Mouse (Mus musculus) hindbrain, embryonic 11.5 days (tissue): Measurements from ENCODE around the gene Klk1b11. TPM values are rescaled to one million over a fixed set of nuclear protein-coding genes. Genes with fewer than 3 reads are reported as not detected.
"Not testable (repeated sequence)": the region's sequence is repeated elsewhere in the genome, so short reads cannot be mapped to it uniquely, and the experiment has no call there.

ENCODE experiments used
- ATAC-seq: fragments of 200-750 bp; cut with Nextera tagmentation; 2 replicates; pipeline ENCODE4 v1.8.0; 2017; ENCODE audit warnings: mild to moderate bottlenecking, moderate TSS enrichment, moderate library complexity; ENCODE audit not compliant: low FRiP score
- DNase-seq: peaks from one replicate; pipeline ENCODE4 v3.0.0-alpha.2; 2015; ENCODE audit warnings: low spot score
- H3K27ac ChIP-seq: fragments of 300-500 bp; sonication (generic); 2 replicates; pipeline ENCODE4 v1.5.1; 2014; ENCODE audit warnings: mild to moderate bottlenecking, low read depth, low read length
- H3K27me3 ChIP-seq: fragments of 300-500 bp; sonication (generic); 2 replicates; pipeline ENCODE4 v1.6.1; 2014; ENCODE audit warnings: mild to moderate bottlenecking, low read length, moderate library complexity, mixed read lengths; ENCODE audit not compliant: control insufficient read depth, insufficient read depth
- H3K36me3 ChIP-seq: fragments of 300-500 bp; sonication (generic); 2 replicates; pipeline ENCODE4 v1.6.1; 2014; ENCODE audit warnings: mild to moderate bottlenecking, low read length, moderate library complexity, mixed read lengths; ENCODE audit not compliant: control insufficient read depth, insufficient read depth
- H3K4me1 ChIP-seq: fragments of 300-500 bp; sonication (generic); replicated peaks from 2 replicates; pipeline ENCODE4 v1.6.1; 2014; ENCODE audit warnings: low read length, mixed read lengths; ENCODE audit not compliant: control insufficient read depth, insufficient read depth
- H3K4me2 ChIP-seq: fragments of 300-500 bp; sonication (generic); replicated peaks from 2 replicates; pipeline ENCODE4 v1.6.1; 2014; ENCODE audit warnings: mild to moderate bottlenecking, low read depth, low read length
- H3K4me3 ChIP-seq: fragments of 300-500 bp; sonication (generic); 2 replicates; pipeline ENCODE4 v1.5.1; 2014; ENCODE audit warnings: low read depth, low read length
- H3K9ac ChIP-seq: fragments of 300-500 bp; sonication (generic); 2 replicates; pipeline ENCODE4 v1.6.1; 2014; ENCODE audit warnings: low read depth, low read length
- H3K9me3 ChIP-seq: fragments of 300-500 bp; sonication (generic); 2 replicates; pipeline ENCODE4 v1.6.1; 2016; ENCODE audit warnings: low read length; ENCODE audit not compliant: control insufficient read depth
- WGBS: fragments of 180-500 bp; shearing (Covaris S2); extraction: QIAGEN DNeasy Blood & Tissue Kit; methylation state at CpG from one replicate; pipeline ENCODE4 v1.1.7; 2014; 5-methylcytosine and 5-hydroxymethylcytosine counted together
- polyA plus RNA-seq: library from polyadenylated mRNA; unstranded; fragments of >200 nt; fragmentation: Nextera tagmentation; extraction: Ambion mirVana; gene quantifications from 2 replicates; pipeline ENCODE4 v1.2.1, GENCODE M21; 2014

Gene Klk1b11
- polyA plus RNA-seq: not detected in 2 replicates

- not testable (repeated sequence) for H3K4me2 ChIP-seq, H3K9ac ChIP-seq, H3K36me3 ChIP-seq, H3K4me1 ChIP-seq, ATAC-seq, H3K4me3 ChIP-seq, H3K27ac ChIP-seq, DNase-seq, H3K9me3 ChIP-seq, H3K27me3 ChIP-seq
- 78% methylated on average over 4 of the region's 4 CpGs for WGBS
These were observed at the start of gene Klk1b11 for GRCm38 (mm10) chr7:43995577-43995976. Gene Klk1b11, plus strand, starts transcription at chr7:43995877.

- ATAC-seq: no peak
These were observed 45.3 kb upstream of the Klk1b11 start, which contains the start of gene Klk1b8 for GRCm38 (mm10) chr7:43950364-43950763. Gene Klk1b8, plus strand, starts transcription at chr7:43950664.

GRCm38 (mm10) chr7:43952703-43953102, 43.0 kb upstream of the Klk1b11 start:
- DNase-seq (no peak), ATAC-seq (no peak)
- WGBS: 56% methylated on average over 4 of the region's 4 CpGs

More at GRCm38 (mm10) chr7:43950364-43950763, 45.3 kb upstream of the Klk1b11 start, which contains the start of gene Klk1b8:
- H3K9me3 ChIP-seq: no peaks in the 10 kb centered on the region
- no peak for DNase-seq
- no peak within 1 kb of the TSS for H3K9ac ChIP-seq
- H3K4me1 ChIP-seq: no peaks in the 10 kb centered on the region
- no peak within 1 kb of the TSS for H3K4me2 ChIP-seq
- WGBS: 97% methylated on average over 2 of the region's 2 CpGs
- H3K4me3 ChIP-seq: no peak within 1 kb of the TSS
- H3K27me3 ChIP-seq: no peaks in the 10 kb centered on the region
- H3K27ac ChIP-seq: no peak within 1 kb of the TSS
- H3K36me3 ChIP-seq: no peaks in the 10 kb centered on the region

GRCm38 (mm10) chr7:43966451-43966850, 29.2 kb upstream of the Klk1b11 start, which contains the start of gene Klk1b1:
Gene Klk1b1, plus strand, starts transcription at chr7:43966751.
- Histone ChIP-seq H3K4me1 (no peaks in the 10 kb centered on the region), H3K9me3 (no peaks in the 10 kb centered on the region), H3K9ac (no peak within 1 kb of the TSS), H3K4me3 (no peak within 1 kb of the TSS), H3K27me3 (no peaks in the 10 kb centered on the region), H3K36me3 (no peaks in the 10 kb centered on the region), H3K27ac (no peak within 1 kb of the TSS), H3K4me2 (no peak within 1 kb of the TSS)
- ATAC-seq (no peak), DNase-seq (no peak)
- 65% methylated on average over 3 of the region's 3 CpGs for WGBS

More at GRCm38 (mm10) chr7:43952703-43953102, 43.0 kb upstream of the Klk1b11 start:
- Histone ChIP-seq H3K9ac (no peak overlapping the region), H3K36me3 (no peaks in the 10 kb centered on the region), H3K27ac (no peak overlapping the region), H3K9me3 (no peaks in the 10 kb centered on the region), H3K27me3 (no peaks in the 10 kb centered on the region), H3K4me1 (no peaks in the 10 kb centered on the region), H3K4me3 (no peak overlapping the region), H3K4me2 (no peak overlapping the region)

GRCm38 (mm10) chr7:43967058-43967457, 28.6 kb upstream of the Klk1b11 start:
- DNase-seq (no peak), ATAC-seq (no peak)
- Histone ChIP-seq H3K9ac (no peak overlapping the region), H3K27ac (no peak overlapping the region), H3K4me1 (no peaks in the 10 kb centered on the region), H3K27me3 (no peaks in the 10 kb centered on the region), H3K9me3 (no peaks in the 10 kb centered on the region), H3K4me3 (no peak overlapping the region), H3K36me3 (no peaks in the 10 kb centered on the region), H3K4me2 (no peak overlapping the region)
- WGBS: 82% methylated on average over 3 of the region's 3 CpGs

- H3K9ac ChIP-seq: no peak overlapping the region
- no peak overlapping the region for H3K4me2 ChIP-seq
- no peak overlapping the region for H3K4me3 ChIP-seq
- WGBS: 88% methylated on average over 2 of the region's 2 CpGs
- DNase-seq (no peak), ATAC-seq (no peak)
- no peaks in the 10 kb centered on the region for H3K36me3 ChIP-seq
- H3K9me3 ChIP-seq: no peaks in the 10 kb centered on the region
- H3K27me3 ChIP-seq: no peaks in the 10 kb centered on the region
- no peak overlapping the region for H3K27ac ChIP-seq
- no peaks in the 10 kb centered on the region for H3K4me1 ChIP-seq
These were observed 28.1 kb upstream of the Klk1b11 start for GRCm38 (mm10) chr7:43967612-43968011.

- H3K9ac ChIP-seq, ATAC-seq, H3K9me3 ChIP-seq, H3K4me3 ChIP-seq, H3K4me1 ChIP-seq, H3K4me2 ChIP-seq, H3K27me3 ChIP-seq, DNase-seq, H3K36me3 ChIP-seq, H3K27ac ChIP-seq: not testable (repeated sequence)
- 77% methylated on average over 1 of the region's 1 CpGs for WGBS
These were observed 19.9 kb upstream of the Klk1b11 start, which contains the start of gene Klk1b9 for GRCm38 (mm10) chr7:43975761-43976160. Gene Klk1b9, plus strand, starts transcription at chr7:43976061.

GRCm38 (mm10) chr7:43985657-43986056, 10.0 kb upstream of the Klk1b11 start:
- ATAC-seq (no peak), DNase-seq (no peak)
- H3K27ac ChIP-seq: no peak overlapping the region
- no peaks in the 10 kb centered on the region for H3K27me3 ChIP-seq
- no peak overlapping the region for H3K4me3 ChIP-seq
- no peaks in the 10 kb centered on the region for H3K9me3 ChIP-seq
- H3K4me2 ChIP-seq: no peak overlapping the region
- no peaks in the 10 kb centered on the region for H3K4me1 ChIP-seq
- H3K9ac ChIP-seq: no peak overlapping the region
- no peaks in the 10 kb centered on the region for H3K36me3 ChIP-seq

- 82% methylated on average over 1 of the region's 1 CpGs for WGBS
- H3K36me3 ChIP-seq, ATAC-seq: not testable (repeated sequence)
These were observed 856 bp upstream of the Klk1b11 start for GRCm38 (mm10) chr7:43994821-43995220.

More at GRCm38 (mm10) chr7:43994821-43995220, 856 bp upstream of the Klk1b11 start:
- not testable (repeated sequence) for H3K9ac ChIP-seq, H3K4me2 ChIP-seq, H3K27ac ChIP-seq, H3K9me3 ChIP-seq, H3K27me3 ChIP-seq, H3K4me1 ChIP-seq, DNase-seq, H3K4me3 ChIP-seq
